Mouse (Mus musculus) liver, adult 2 months (tissue): Measurements from ENCODE around the gene Ppif. TPM values are rescaled to one million over a fixed set of nuclear protein-coding genes. Genes with fewer than 3 reads are reported as not detected.
A peak's percentile ranks its signal among the peaks of the same experiment; 100 is the strongest.

Experiments
- DNase-seq: peaks from one replicate; pipeline ENCODE4 v3.0.0-alpha.2; 2011; ENCODE audit warnings: low read depth, low spot score; ENCODE audit errors: extremely low read depth
- H3K27ac ChIP-seq: fragments of 200-500 bp; replicated peaks from 2 replicates; pipeline ENCODE4 v1.5.1; 2012; ENCODE audit warnings: low read depth, mild to moderate bottlenecking, control low read depth, inconsistent platforms, low read length; ENCODE audit not compliant: insufficient read depth
- H3K27me3 ChIP-seq: fragments of 200-500 bp; 2 replicates; pipeline ENCODE4 v1.6.1; 2012; ENCODE audit warnings: mild to moderate bottlenecking, moderate library complexity, low read length, inconsistent platforms; ENCODE audit not compliant: control insufficient read depth, insufficient read depth
- H3K36me3 ChIP-seq: fragments of 200-500 bp; 2 replicates; pipeline ENCODE4 v1.6.1; 2012; ENCODE audit warnings: low read length, inconsistent platforms; ENCODE audit not compliant: control insufficient read depth, insufficient read depth
- H3K4me1 ChIP-seq: fragments of 200-500 bp; 2 replicates; pipeline ENCODE4 v1.6.1; 2011; ENCODE audit warnings: low read length; ENCODE audit not compliant: control insufficient read depth, insufficient read depth
- H3K4me3 ChIP-seq: fragments of 200-500 bp; 2 replicates; pipeline ENCODE4 v1.5.1; 2011; ENCODE audit warnings: low read depth, mild to moderate bottlenecking, control low read depth, low read length, moderate library complexity; ENCODE audit not compliant: insufficient read depth
- H3K79me2 ChIP-seq: fragments of 200-500 bp; 2 replicates; pipeline ENCODE4 v1.6.1; 2012; ENCODE audit warnings: inconsistent platforms, mild to moderate bottlenecking, low read length, moderate library complexity; ENCODE audit not compliant: control insufficient read depth, insufficient read depth
- H3K9ac ChIP-seq: fragments of 200-500 bp; 2 replicates; pipeline ENCODE4 v1.6.1; 2012; ENCODE audit warnings: low read depth, mild to moderate bottlenecking, control low read depth, inconsistent platforms, low read length
- CTCF ChIP-seq: fragments of 200-500 bp; IDR thresholded peaks from 2 replicates; pipeline ENCODE4 v1.5.1; 2011; ENCODE audit warnings: low read depth, low read length, control low read depth
- POLR2A ChIP-seq: fragments of 200-500 bp; IDR thresholded peaks from 2 replicates; pipeline ENCODE4 v1.6.1; 2011; ENCODE audit warnings: low read length, control low read depth; ENCODE audit not compliant: insufficient read depth; ENCODE audit errors: extremely low read depth
- WGBS: fragments of 180-500 bp; shearing (Covaris S2); methylation state at CpG from one replicate; pipeline ENCODE4 v1.1.7; 2018; 5-methylcytosine and 5-hydroxymethylcytosine counted together
- polyA plus RNA-seq: library from polyadenylated mRNA; depleted of rRNA; stranded (reverse); fragments of >200 nt; gene quantifications from 2 replicates; pipeline ENCODE4 v1.2.3, GENCODE M21; 2012; rRNA removed
- total RNA-seq: library from RNA; depleted of rRNA; stranded (reverse); fragments of >200 nt; gene quantifications from 2 replicates; pipeline ENCODE4 v1.2.3, GENCODE M21; 2014; rRNA removed

The Ppif gene
- 19.4 and 31.1 TPM in 2 replicates for total RNA-seq
- 76.3 and 80.6 TPM in 2 replicates for polyA plus RNA-seq

GRCm38 (mm10) chr14:25693888-25694568, at the start of gene Ppif:
Gene Ppif (plus strand): TSS chr14:25694154.
- Histone ChIP-seq H3K36me3 (0 out of 2 replicates have a peak, but pooled peaks cover 1% of the 10 kb centered on the region), H3K9ac (peak within 1 kb of the TSS; percentile 81), H3K4me3 (peak within 1 kb of the TSS; percentile 81), H3K4me1 (peaks cover 16% of the 10 kb centered on the region), H3K27ac (peak within 1 kb of the TSS; percentile 74), H3K79me2 (0 out of 2 replicates have a peak, but pooled peaks cover 6% of the 10 kb centered on the region), H3K27me3 (no peaks in the 10 kb centered on the region)
- TF ChIP-seq CTCF (peak; percentile 95), POLR2A (peak; percentile 74)
- DNase-seq, result peak; percentile 71
- WGBS, result under 1% methylated on average over 70 of the region's 70 CpGs

- DNase-seq, result no peak
- no peak overlapping the region for H3K27ac ChIP-seq
- H3K4me3 ChIP-seq, result no peak overlapping the region
- H3K36me3 ChIP-seq, result peaks cover 47% of the 10 kb centered on the region
- TF ChIP-seq CTCF (no peak), POLR2A (no peak)
- WGBS, result 86% methylated on average over 9 of the region's 9 CpGs
- H3K27me3 ChIP-seq, result no peaks in the 10 kb centered on the region
- H3K4me1 ChIP-seq, result peaks cover under 1% of the 10 kb centered on the region
- no peaks in the 10 kb centered on the region for H3K79me2 ChIP-seq
- no peak overlapping the region for H3K9ac ChIP-seq
Observed at GRCm38 (mm10) chr14:25645717-25646116, 48.2 kb upstream of the Ppif start.

- TF ChIP-seq CTCF, result peak; percentile 93
- TF ChIP-seq POLR2A, result no peak
- Histone ChIP-seq H3K4me3 (no peak overlapping the region), H3K27me3 (no peaks in the 10 kb centered on the region), H3K79me2 (no peaks in the 10 kb centered on the region), H3K9ac (no peak overlapping the region), H3K36me3 (peaks cover 48% of the 10 kb centered on the region), H3K4me1 (no peaks in the 10 kb centered on the region; the same call in none of the 2 replicates), H3K27ac (no peak overlapping the region)
- DNase-seq, result peak; percentile 34
- WGBS, result 67% methylated on average over 2 of the region's 2 CpGs
Observed at GRCm38 (mm10) chr14:25646161-25646621, 47.8 kb upstream of the Ppif start.

- Histone ChIP-seq H3K79me2 (no peaks in the 10 kb centered on the region), H3K27me3 (no peaks in the 10 kb centered on the region), H3K4me1 (no peaks in the 10 kb centered on the region), H3K9ac (no peak overlapping the region), H3K36me3 (peaks cover 69% of the 10 kb centered on the region), H3K4me3 (no peak overlapping the region), H3K27ac (no peak overlapping the region)
- TF ChIP-seq CTCF (no peak), POLR2A (no peak)
- 98% methylated on average over 4 of the region's 4 CpGs for WGBS
- no peak for DNase-seq
Observed at GRCm38 (mm10) chr14:25651131-25651530, 42.8 kb upstream of the Ppif start.

- H3K27ac ChIP-seq, result no peak overlapping the region
- DNase-seq, result no peak
- H3K36me3 ChIP-seq, result peaks cover 70% of the 10 kb centered on the region
- no peaks in the 10 kb centered on the region for H3K4me1 ChIP-seq
- H3K79me2 ChIP-seq, result no peaks in the 10 kb centered on the region
- WGBS, result 93% methylated on average over 9 of the region's 9 CpGs
- H3K9ac ChIP-seq, result no peak overlapping the region
- TF ChIP-seq CTCF (no peak), POLR2A (no peak)
- no peaks in the 10 kb centered on the region for H3K27me3 ChIP-seq
- no peak overlapping the region for H3K4me3 ChIP-seq
Observed at GRCm38 (mm10) chr14:25651905-25652304, 42.0 kb upstream of the Ppif start.
